Mouse (Mus musculus): ENCODE results near the gene Gm20708. TPM values are rescaled to one million over a fixed set of nuclear protein-coding genes. Genes with fewer than 3 reads are reported as not detected.

Gene Gm20708
- polyA plus RNA-seq, 1 experiment = 0.16 TPM

GRCm38 (mm10) chr11:117863174-117863856, 53.8 kb downstream of the Gm20708 start:
- Histone ChIP-seq H3K36me3 (ENCODE audit: control insufficient read depth) (peaks cover 10% of the 10 kb centered on the region), H3K4me1 (ENCODE audit: control insufficient read depth) (peaks cover 7% of the 10 kb centered on the region), H3K27me3 (ENCODE audit: control insufficient read depth) (peaks cover 65% of the 10 kb centered on the region), H3K4me3 (replicated peaks) (no peak overlapping the region), H3K9me3 (ENCODE audit: control insufficient read depth, low read length) (no peaks in the 10 kb centered on the region)
- TF ChIP-seq TAL1 (IDR thresholded peaks at IDR 0.05; ENCODE audit: low read length) (no peak), GATA1 (IDR thresholded peaks at IDR 0.05; ENCODE audit: low read length) (no peak)

DNA sequence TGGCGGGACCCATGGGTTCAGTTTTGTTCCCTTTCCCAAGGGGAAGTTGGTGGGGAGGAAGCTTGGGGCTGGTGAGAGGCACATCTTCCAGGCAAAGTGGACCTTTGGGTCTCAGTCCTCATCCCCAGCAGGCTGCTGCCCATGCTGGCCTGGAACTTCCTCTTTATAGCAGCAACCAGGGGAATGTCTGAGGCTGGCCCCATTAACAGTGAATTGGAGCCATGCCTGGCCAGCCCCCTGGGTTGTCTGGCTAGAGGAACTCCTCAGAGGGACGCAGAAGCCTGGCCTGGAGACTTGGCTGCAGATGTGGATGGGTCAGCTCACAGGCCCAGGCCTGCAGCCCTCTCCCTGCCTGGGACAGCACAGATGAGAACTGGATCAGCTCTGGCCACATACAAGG, 55.3 kb downstream of the Gm20708 start:
- no peaks in the 10 kb centered on the region for H3K9me3 ChIP-seq (ENCODE audit: control insufficient read depth, low read length)
- no peaks in the 10 kb centered on the region; the same call in 1 of the 2 replicates for H3K36me3 ChIP-seq (ENCODE audit: control insufficient read depth)
- H3K27me3 ChIP-seq (ENCODE audit: control insufficient read depth) = peaks cover 51% of the 10 kb centered on the region
- H3K4me1 ChIP-seq (ENCODE audit: control insufficient read depth) = peaks cover 7% of the 10 kb centered on the region
- no peak for TF ChIP-seq TAL1 (IDR thresholded peaks at IDR 0.05; ENCODE audit: low read length)
- no peak for TF ChIP-seq GATA1 (IDR thresholded peaks at IDR 0.05; ENCODE audit: low read length)
- no peak overlapping the region for H3K4me3 ChIP-seq (replicated peaks)

DNA sequence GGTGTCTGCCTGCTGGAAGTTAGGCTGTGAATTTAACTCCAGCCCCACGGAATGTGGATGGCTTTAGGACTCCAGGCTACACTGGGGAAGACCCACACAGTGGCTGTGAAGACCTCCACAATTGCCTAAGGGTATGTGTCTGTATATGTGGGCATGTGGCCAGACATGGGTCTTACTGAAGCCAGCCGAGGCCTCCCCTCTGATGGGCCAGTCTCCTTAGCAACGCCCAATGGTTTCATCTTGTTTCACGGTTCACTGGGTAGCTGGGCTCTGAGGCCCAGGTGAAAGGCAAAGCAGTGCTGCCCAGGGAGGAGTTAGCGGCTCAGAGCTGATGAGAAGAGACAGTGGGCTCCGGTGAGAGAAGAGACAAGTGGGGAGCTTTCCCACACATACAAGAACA, 56.5 kb downstream of the Gm20708 start:
- Histone ChIP-seq H3K4me3 (replicated peaks) (no peak overlapping the region), H3K27me3 (ENCODE audit: control insufficient read depth) (peaks cover 42% of the 10 kb centered on the region), H3K4me1 (ENCODE audit: control insufficient read depth) (peaks cover 5% of the 10 kb centered on the region; the same call in 1 of the 2 replicates), H3K9me3 (ENCODE audit: control insufficient read depth, low read length) (no peaks in the 10 kb centered on the region), H3K36me3 (ENCODE audit: control insufficient read depth) (no peaks in the 10 kb centered on the region)
- TF ChIP-seq TAL1 (IDR thresholded peaks at IDR 0.05; ENCODE audit: low read length) = no peak
- no peak for TF ChIP-seq GATA1 (IDR thresholded peaks at IDR 0.05; ENCODE audit: low read length)

- peaks cover 7% of the 10 kb centered on the region for H3K4me1 ChIP-seq (ENCODE audit: control insufficient read depth)
- no peaks in the 10 kb centered on the region for H3K9me3 ChIP-seq (ENCODE audit: control insufficient read depth, low read length)
- TF ChIP-seq GATA1 (IDR thresholded peaks at IDR 0.05; ENCODE audit: low read length) (no peak), TAL1 (IDR thresholded peaks at IDR 0.05; ENCODE audit: low read length) (no peak)
- H3K36me3 ChIP-seq (ENCODE audit: control insufficient read depth) = no peaks in the 10 kb centered on the region
- H3K27me3 ChIP-seq (ENCODE audit: control insufficient read depth) = peaks cover 35% of the 10 kb centered on the region
- H3K4me3 ChIP-seq (replicated peaks) = no peak overlapping the region
Observed at GRCm38 (mm10) chr11:117870688-117871365, 61.4 kb downstream of the Gm20708 start.

DNA sequence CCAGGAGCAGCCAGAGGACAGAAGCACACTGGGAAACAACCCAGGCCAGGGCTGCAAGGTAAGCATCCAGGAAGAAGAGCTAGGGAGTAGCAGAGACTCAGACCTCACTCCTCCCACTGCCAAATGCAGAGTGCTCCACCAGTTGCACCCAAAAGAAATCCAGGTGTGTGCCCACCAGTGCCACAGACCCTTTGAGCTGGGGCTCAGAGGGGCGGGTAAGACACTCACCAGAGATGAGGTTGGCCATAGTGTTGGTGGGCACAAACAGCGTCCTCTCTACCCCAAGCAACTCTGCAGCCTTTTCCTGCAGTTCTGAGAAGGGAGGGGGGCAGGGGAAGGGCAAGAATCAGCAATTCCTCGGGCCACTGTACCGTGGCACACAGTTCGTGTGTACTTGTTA, 61.9 kb downstream of the Gm20708 start:
- H3K4me1 ChIP-seq (ENCODE audit: control insufficient read depth) = peaks cover 7% of the 10 kb centered on the region
- peaks cover 35% of the 10 kb centered on the region for H3K27me3 ChIP-seq (ENCODE audit: control insufficient read depth)
- H3K36me3 ChIP-seq (ENCODE audit: control insufficient read depth) = no peaks in the 10 kb centered on the region

DNA sequence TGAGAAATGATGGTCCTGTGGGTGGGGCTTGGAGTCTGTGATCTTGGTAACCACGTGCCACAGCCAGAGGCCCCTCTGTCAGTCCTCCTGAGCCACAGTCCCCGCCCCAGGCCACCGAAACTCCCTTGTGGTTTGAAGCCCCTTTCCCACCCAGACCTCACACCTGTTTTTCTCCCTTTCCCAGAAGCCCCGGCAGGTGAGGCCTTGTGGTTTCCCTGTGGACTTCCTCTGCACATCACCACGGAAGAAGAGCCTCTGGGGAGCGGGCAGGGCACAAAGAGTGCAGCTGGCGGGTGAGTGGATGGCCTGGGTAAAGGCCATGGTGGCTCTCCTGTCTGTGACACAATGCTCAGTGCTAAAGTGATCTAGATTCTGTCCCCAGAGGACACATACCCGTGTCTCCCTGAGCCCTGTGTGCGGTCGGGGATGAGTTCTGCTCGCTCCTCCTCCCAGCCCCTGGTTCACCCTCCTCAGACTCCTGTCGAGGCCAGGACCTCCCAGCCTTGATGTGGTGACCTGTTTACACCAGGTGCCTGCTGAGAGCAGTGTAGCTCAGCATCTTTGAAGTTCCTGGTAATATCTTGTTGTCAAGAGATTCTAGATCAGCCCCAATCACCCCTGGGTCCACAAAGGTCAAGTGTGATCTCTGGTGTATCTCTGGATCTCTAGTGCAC, 62.6 kb downstream of the Gm20708 start:
- TF ChIP-seq TAL1 (IDR thresholded peaks at IDR 0.05; ENCODE audit: low read length) (no peak), GATA1 (IDR thresholded peaks at IDR 0.05; ENCODE audit: low read length) (no peak)
- no peaks in the 10 kb centered on the region for H3K36me3 ChIP-seq (ENCODE audit: control insufficient read depth)
- H3K9me3 ChIP-seq (ENCODE audit: control insufficient read depth, low read length) = no peaks in the 10 kb centered on the region
- peaks cover 35% of the 10 kb centered on the region for H3K27me3 ChIP-seq (ENCODE audit: control insufficient read depth)
- no peak overlapping the region for H3K4me3 ChIP-seq (replicated peaks)
- H3K4me1 ChIP-seq (ENCODE audit: control insufficient read depth) = peaks cover 7% of the 10 kb centered on the region

More for the DNA sequence above, 61.9 kb downstream of the Gm20708 start:
- H3K9me3 ChIP-seq (ENCODE audit: control insufficient read depth, low read length) = no peaks in the 10 kb centered on the region
- TF ChIP-seq TAL1 (IDR thresholded peaks at IDR 0.05; ENCODE audit: low read length) = no peak
- no peak for TF ChIP-seq GATA1 (IDR thresholded peaks at IDR 0.05; ENCODE audit: low read length)
- no peak overlapping the region for H3K4me3 ChIP-seq (replicated peaks)

- no peak for TF ChIP-seq TAL1 (IDR thresholded peaks at IDR 0.05; ENCODE audit: low read length)
- TF ChIP-seq GATA1 (IDR thresholded peaks at IDR 0.05; ENCODE audit: low read length) = no peak
- Histone ChIP-seq H3K4me3 (replicated peaks) (peak within 1 kb of the TSS; percentile 55), H3K36me3 (ENCODE audit: control insufficient read depth) (no peaks in the 10 kb centered on the region), H3K9me3 (ENCODE audit: control insufficient read depth, low read length) (no peaks in the 10 kb centered on the region), H3K27me3 (ENCODE audit: control insufficient read depth) (peaks cover 38% of the 10 kb centered on the region), H3K4me1 (ENCODE audit: control insufficient read depth) (peaks cover 10% of the 10 kb centered on the region)
Observed at GRCm38 (mm10) chr11:117872861-117873608, 63.6 kb downstream of the Gm20708 start, which contains the start of gene Tha1. TSS of gene Tha1 (minus strand) at chr11:117873481.

GRCm38 (mm10) chr11:117874419-117874818, 65.0 kb downstream of the Gm20708 start:
- Histone ChIP-seq H3K27me3 (ENCODE audit: control insufficient read depth) (peaks cover 43% of the 10 kb centered on the region), H3K36me3 (ENCODE audit: control insufficient read depth) (no peaks in the 10 kb centered on the region), H3K9me3 (ENCODE audit: control insufficient read depth, low read length) (no peaks in the 10 kb centered on the region), H3K4me3 (replicated peaks) (no peak overlapping the region), H3K4me1 (ENCODE audit: control insufficient read depth) (peaks cover 16% of the 10 kb centered on the region)
- TF ChIP-seq TAL1 (IDR thresholded peaks at IDR 0.05; ENCODE audit: low read length) = no peak
- no peak for TF ChIP-seq GATA1 (IDR thresholded peaks at IDR 0.05; ENCODE audit: low read length)
